Mouse (Mus musculus): ENCODE measurements around the gene Cox5b. TPM values are rescaled to one million over a fixed set of nuclear protein-coding genes. Genes with fewer than 3 reads are reported as not detected.

The Cox5b gene
- 577 and 626 TPM in 2 replicates for polyA plus RNA-seq (2015; fragmentation: Nextera tagmentation; extraction: Ambion mirVana)

DNA sequence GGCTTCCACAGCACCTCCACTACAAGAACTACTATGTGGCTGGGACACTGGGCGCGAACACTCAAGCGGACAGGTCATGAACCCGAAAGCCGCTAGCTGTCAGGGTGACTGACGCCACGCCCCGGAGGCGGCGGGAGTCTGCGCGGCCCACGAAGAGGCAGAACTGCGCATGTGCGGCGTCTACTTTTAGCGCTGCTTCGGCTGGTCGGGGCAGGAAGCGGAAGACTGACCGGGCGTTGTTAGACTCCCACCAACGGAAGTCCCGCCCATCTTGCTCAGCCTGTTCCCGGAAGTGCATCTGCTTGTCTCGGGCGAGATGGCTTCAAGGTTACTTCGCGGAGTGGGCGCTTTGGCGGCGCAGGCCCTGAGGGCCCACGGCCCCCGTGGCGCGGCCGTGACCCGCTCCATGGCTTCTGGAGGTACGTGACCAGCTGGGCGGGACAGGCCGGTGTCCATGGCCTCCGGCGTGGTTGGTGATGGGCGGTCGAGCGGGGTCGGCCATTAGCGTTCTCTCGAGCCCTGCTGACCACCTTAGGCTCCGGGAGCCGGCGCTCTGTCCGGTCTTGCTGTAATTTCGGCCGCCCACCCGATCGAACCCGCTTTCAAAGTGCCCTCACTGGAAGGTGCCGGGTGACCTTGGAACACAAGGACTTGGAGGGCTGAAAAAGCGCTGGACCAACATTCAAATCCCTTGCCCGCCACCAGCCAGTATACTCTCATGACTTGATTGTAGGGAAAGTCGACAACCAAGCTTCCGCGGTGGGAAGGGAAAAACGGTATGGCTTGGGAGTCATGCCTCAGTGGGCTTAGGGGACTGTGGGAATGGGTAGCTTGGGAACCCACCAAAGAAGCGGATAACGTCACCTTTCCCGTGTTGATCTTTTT is at the start of gene Cox5b:
TSS of gene Cox5b (plus strand) at position 179 of the 885 bp plus-strand sequence.
- peak within 1 kb of the TSS; percentile 89 for H3K4me2 ChIP-seq (ENCODE audit: low read length)
- under 1% methylated on average over 67 of the region's 68 CpGs for WGBS
- H3K9ac ChIP-seq (ENCODE audit: low read depth, low read length) = peak within 1 kb of the TSS; percentile 88
- H3K27me3 ChIP-seq (ENCODE audit: control insufficient read depth, insufficient read depth, low read depth, low read length) = no peaks in the 10 kb centered on the region
- peaks cover 13% of the 10 kb centered on the region for H3K4me1 ChIP-seq (ENCODE audit: control insufficient read depth, insufficient read depth, low read length)
- H3K27ac ChIP-seq (ENCODE audit: low read length) = peak within 1 kb of the TSS; percentile 60
- peak within 1 kb of the TSS; percentile 85 for H3K4me3 ChIP-seq (ENCODE audit: low read depth, low read length)
- ATAC-seq = peak; percentile 96
- no peaks in the 10 kb centered on the region for H3K9me3 ChIP-seq (replicated peaks; ENCODE audit: control insufficient read depth, low read length, poor library complexity, severe bottlenecking)
- peaks cover 7% of the 10 kb centered on the region; the same call in 1 of the 2 replicates for H3K36me3 ChIP-seq (ENCODE audit: control insufficient read depth, insufficient read depth, low read length)

DNA sequence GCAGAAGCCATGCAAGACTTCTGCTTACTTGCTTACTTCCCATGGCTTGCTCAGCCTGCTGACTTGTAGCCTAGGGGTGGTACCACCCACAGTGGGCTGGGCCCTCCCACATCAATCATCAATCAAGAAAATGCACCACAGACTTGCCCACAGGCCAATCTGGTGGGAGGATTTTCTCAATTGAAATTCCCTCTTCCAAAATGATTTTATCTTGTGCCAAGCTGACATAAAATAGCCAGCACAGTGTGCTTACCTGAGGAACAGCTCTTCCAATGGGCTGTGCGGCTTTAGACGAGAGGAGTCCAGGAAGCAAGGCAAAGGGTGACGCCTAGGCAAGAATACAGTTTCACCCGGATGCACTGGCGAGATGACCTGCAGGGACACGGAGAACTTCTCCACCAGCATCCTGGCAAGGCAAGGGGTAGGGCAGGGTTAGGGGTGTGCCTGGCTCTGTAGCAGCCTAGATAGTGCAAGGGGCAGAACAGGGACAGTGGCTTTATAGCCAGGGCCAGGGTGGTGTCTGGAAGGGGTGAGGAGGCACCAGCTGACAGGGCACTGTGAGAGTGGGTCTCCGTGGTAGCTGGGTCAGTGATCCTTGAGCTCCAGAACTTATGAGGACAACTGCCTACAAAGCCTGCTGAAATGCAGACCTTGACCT is 47.2 kb upstream of the Cox5b start:
- no peak overlapping the region for H3K27ac ChIP-seq (ENCODE audit: low read length)
- H3K9ac ChIP-seq (ENCODE audit: low read depth, low read length) = no peak overlapping the region
- no peak for ATAC-seq
- H3K9me3 ChIP-seq (replicated peaks; ENCODE audit: control insufficient read depth, low read length, poor library complexity, severe bottlenecking) = no peaks in the 10 kb centered on the region
- H3K4me1 ChIP-seq (ENCODE audit: control insufficient read depth, insufficient read depth, low read length) = no peaks in the 10 kb centered on the region
- H3K4me3 ChIP-seq (ENCODE audit: low read depth, low read length) = no peak overlapping the region
- H3K27me3 ChIP-seq (ENCODE audit: control insufficient read depth, insufficient read depth, low read depth, low read length) = no peaks in the 10 kb centered on the region
- WGBS = 94% methylated on average over 7 of the region's 7 CpGs
- H3K36me3 ChIP-seq (ENCODE audit: control insufficient read depth, insufficient read depth, low read length) = no peaks in the 10 kb centered on the region
- H3K4me2 ChIP-seq (ENCODE audit: low read length) = no peak overlapping the region

DNA sequence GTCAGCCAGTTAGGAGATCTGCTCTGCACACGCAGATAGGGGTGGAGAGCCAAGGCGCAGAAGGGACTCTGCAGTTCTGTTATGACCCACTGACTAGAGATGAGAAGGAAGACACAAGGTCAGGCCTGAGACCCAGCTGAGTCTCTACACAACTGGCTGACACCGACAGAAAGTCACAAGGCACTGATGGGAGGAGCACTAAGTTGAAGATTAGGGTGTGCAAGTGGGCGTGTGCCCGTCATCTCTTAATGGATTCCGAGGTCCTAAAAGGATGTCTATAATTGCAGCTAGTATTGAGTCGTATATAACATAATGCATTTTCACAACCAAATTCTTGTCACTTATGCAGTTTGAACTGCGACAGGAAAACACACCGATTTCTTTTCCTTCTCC is 46.6 kb upstream of the Cox5b start:
- no peak for ATAC-seq
- WGBS = 89% methylated on average over 9 of the region's 9 CpGs

DNA sequence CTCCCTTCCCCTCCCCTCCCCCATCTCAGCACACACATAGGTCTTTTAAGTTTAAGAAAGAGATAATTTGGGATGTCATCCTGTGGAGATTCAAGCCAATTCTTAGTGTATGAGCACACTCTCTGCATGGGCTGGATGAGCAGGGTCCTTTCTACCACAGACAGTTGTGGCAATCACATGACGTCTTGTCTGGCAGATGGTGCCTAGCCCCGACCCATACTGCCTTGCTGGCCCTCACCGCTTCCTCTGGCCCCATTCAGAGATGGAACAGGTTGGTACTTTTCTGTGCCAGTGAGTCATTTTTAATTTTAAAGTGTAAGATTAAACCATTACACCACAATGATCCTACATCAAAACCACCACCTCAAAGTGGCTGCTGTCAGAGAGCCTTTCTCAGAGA is 45.0 kb upstream of the Cox5b start:
- Histone ChIP-seq H3K36me3 (ENCODE audit: control insufficient read depth, insufficient read depth, low read length) (no peaks in the 10 kb centered on the region), H3K9me3 (replicated peaks; ENCODE audit: control insufficient read depth, low read length, poor library complexity, severe bottlenecking) (no peaks in the 10 kb centered on the region), H3K27me3 (ENCODE audit: control insufficient read depth, insufficient read depth, low read depth, low read length) (no peaks in the 10 kb centered on the region), H3K4me1 (ENCODE audit: control insufficient read depth, insufficient read depth, low read length) (no peaks in the 10 kb centered on the region), H3K9ac (ENCODE audit: low read depth, low read length) (no peak overlapping the region), H3K4me3 (ENCODE audit: low read depth, low read length) (no peak overlapping the region), H3K4me2 (ENCODE audit: low read length) (no peak overlapping the region), H3K27ac (ENCODE audit: low read length) (no peak overlapping the region)
- ATAC-seq = no peak
- 62% methylated on average over 3 of the region's 3 CpGs for WGBS

More for the DNA sequence above, 46.6 kb upstream of the Cox5b start:
- no peak overlapping the region for H3K27ac ChIP-seq (ENCODE audit: low read length)
- no peak overlapping the region for H3K9ac ChIP-seq (ENCODE audit: low read depth, low read length)
- no peaks in the 10 kb centered on the region for H3K27me3 ChIP-seq (ENCODE audit: control insufficient read depth, insufficient read depth, low read depth, low read length)
- H3K36me3 ChIP-seq (ENCODE audit: control insufficient read depth, insufficient read depth, low read length) = no peaks in the 10 kb centered on the region
- no peaks in the 10 kb centered on the region for H3K4me1 ChIP-seq (ENCODE audit: control insufficient read depth, insufficient read depth, low read length)
- H3K4me3 ChIP-seq (ENCODE audit: low read depth, low read length) = no peak overlapping the region
- no peaks in the 10 kb centered on the region for H3K9me3 ChIP-seq (replicated peaks; ENCODE audit: control insufficient read depth, low read length, poor library complexity, severe bottlenecking)
- H3K4me2 ChIP-seq (ENCODE audit: low read length) = no peak overlapping the region

DNA sequence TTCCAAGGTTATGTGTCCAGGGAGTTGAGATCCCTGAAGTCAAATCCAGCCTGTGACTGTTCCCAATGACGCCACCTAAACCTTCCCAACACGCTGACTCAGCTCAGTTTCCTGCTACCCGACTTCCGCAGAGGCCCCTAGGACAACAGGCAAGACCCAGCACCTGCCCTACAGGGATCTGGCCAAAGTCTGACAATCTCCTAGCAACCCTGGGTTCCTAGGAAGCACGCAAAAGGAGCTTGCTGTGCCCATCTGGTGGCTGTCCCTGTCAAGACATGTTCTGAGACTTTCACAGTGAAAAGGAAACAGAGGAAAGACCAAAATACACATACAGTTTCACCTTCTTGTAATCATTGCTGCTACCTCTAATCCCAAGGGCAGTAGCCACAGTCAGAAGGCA is 43.6 kb upstream of the Cox5b start:
- 54% methylated on average over 5 of the region's 5 CpGs for WGBS
- Histone ChIP-seq H3K9ac (ENCODE audit: low read depth, low read length) (no peak overlapping the region), H3K9me3 (replicated peaks; ENCODE audit: control insufficient read depth, low read length, poor library complexity, severe bottlenecking) (no peaks in the 10 kb centered on the region), H3K4me1 (ENCODE audit: control insufficient read depth, insufficient read depth, low read length) (no peaks in the 10 kb centered on the region), H3K4me2 (ENCODE audit: low read length) (no peak overlapping the region), H3K4me3 (ENCODE audit: low read depth, low read length) (no peak overlapping the region), H3K27me3 (ENCODE audit: control insufficient read depth, insufficient read depth, low read depth, low read length) (no peaks in the 10 kb centered on the region), H3K36me3 (ENCODE audit: control insufficient read depth, insufficient read depth, low read length) (no peaks in the 10 kb centered on the region), H3K27ac (ENCODE audit: low read length) (no peak overlapping the region)
- no peak for ATAC-seq

DNA sequence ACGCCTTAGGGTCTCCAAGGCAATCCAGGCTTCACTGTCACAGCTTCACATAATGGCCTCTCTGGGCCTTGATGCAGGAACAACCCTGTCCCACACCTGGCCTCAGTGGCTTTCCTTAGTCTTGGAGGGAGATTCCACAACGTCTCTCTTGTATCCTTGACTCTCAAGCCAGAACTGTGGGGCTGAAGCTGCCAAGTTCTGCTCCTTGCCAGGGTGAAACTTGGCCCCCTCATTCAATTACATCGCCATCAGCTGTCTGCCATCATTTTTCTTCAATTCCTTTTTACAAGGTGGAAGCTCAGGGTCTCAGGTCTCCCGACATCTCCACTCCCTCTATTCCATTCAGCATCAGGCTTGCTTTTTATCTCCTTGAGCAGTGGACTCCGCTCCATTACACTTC is 36.2 kb upstream of the Cox5b start:
- Histone ChIP-seq H3K27me3 (ENCODE audit: control insufficient read depth, insufficient read depth, low read depth, low read length) (no peaks in the 10 kb centered on the region), H3K9me3 (replicated peaks; ENCODE audit: control insufficient read depth, low read length, poor library complexity, severe bottlenecking) (no peaks in the 10 kb centered on the region), H3K36me3 (ENCODE audit: control insufficient read depth, insufficient read depth, low read length) (no peaks in the 10 kb centered on the region), H3K4me1 (ENCODE audit: control insufficient read depth, insufficient read depth, low read length) (no peaks in the 10 kb centered on the region), H3K4me3 (ENCODE audit: low read depth, low read length) (no peak overlapping the region), H3K27ac (ENCODE audit: low read length) (no peak overlapping the region), H3K9ac (ENCODE audit: low read depth, low read length) (no peak overlapping the region), H3K4me2 (ENCODE audit: low read length) (no peak overlapping the region)
- no peak for ATAC-seq
- 90% methylated on average over 5 of the region's 5 CpGs for WGBS

DNA sequence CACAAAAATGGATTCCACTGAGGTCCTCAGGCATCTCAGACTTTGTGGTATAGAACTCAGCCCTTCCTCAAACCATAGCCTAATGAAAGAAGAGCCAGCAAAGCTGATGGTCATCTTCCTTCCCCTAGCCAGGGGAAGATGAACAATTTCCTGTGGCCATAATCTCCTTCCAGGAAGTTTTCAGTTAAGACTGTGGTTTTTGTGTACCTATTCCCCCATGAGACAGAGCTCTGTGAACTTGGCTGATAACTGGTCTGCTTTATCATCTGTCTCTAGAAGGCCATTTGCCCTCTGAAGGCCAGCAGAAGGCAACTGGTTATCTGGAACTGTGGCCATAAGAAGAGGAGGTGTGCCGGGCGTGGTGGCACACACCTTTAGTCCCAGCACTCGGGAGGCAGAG is 35.0 kb upstream of the Cox5b start:
- ATAC-seq = no peak

DNA sequence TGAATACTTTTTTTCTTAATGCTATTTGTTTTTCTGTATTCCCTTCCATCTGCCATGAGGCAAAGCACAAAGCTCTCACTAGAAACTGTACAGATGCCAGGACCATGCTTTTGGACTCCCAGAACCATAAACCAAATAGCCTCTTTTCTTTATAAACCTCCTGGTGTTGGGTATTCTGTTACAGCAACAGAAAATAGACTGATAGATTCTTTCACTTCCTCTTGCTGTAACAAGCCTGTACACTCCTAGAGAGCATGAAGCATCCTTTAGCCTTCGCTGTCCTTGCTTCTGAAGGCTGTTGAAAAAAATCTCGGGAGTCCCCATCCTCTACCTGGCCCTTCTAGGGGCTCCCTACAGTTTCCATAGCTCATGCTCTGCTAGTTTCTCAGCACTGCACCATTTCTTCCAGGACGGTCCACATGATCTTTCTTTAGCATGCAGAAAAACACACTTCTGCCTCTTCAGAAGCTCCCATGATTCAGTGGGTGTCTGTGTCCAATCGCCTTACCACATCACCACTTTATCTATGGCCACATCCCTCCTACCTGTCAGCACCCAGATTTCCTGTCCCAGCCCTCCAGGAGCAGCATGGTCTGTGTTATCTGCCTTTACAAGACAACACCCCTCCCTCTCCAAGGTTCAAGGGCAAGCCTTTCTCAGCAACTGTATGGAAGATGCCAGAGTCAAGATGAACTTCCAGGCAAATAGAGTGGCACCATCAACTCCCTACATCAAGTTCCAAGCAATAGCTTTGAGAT is 33.4 kb upstream of the Cox5b start:
- ATAC-seq = no peak
- Histone ChIP-seq H3K9me3 (replicated peaks; ENCODE audit: control insufficient read depth, low read length, poor library complexity, severe bottlenecking) (no peaks in the 10 kb centered on the region), H3K27me3 (ENCODE audit: control insufficient read depth, insufficient read depth, low read depth, low read length) (no peaks in the 10 kb centered on the region), H3K4me3 (ENCODE audit: low read depth, low read length) (no peak overlapping the region), H3K36me3 (ENCODE audit: control insufficient read depth, insufficient read depth, low read length) (no peaks in the 10 kb centered on the region), H3K9ac (ENCODE audit: low read depth, low read length) (no peak overlapping the region), H3K4me2 (ENCODE audit: low read length) (no peak overlapping the region), H3K27ac (ENCODE audit: low read length) (no peak overlapping the region), H3K4me1 (ENCODE audit: control insufficient read depth, insufficient read depth, low read length) (no peaks in the 10 kb centered on the region)
- 71% methylated on average over 4 of the region's 4 CpGs for WGBS

More for the DNA sequence above, 35.0 kb upstream of the Cox5b start:
- H3K9ac ChIP-seq (ENCODE audit: low read depth, low read length) = no peak overlapping the region
- no peak overlapping the region for H3K4me3 ChIP-seq (ENCODE audit: low read depth, low read length)
- no peaks in the 10 kb centered on the region for H3K36me3 ChIP-seq (ENCODE audit: control insufficient read depth, insufficient read depth, low read length)
- 90% methylated on average over 3 of the region's 3 CpGs for WGBS
- no peaks in the 10 kb centered on the region for H3K4me1 ChIP-seq (ENCODE audit: control insufficient read depth, insufficient read depth, low read length)
- no peak overlapping the region for H3K27ac ChIP-seq (ENCODE audit: low read length)
- H3K4me2 ChIP-seq (ENCODE audit: low read length) = no peak overlapping the region
- H3K9me3 ChIP-seq (replicated peaks; ENCODE audit: control insufficient read depth, low read length, poor library complexity, severe bottlenecking) = no peaks in the 10 kb centered on the region
- H3K27me3 ChIP-seq (ENCODE audit: control insufficient read depth, insufficient read depth, low read depth, low read length) = no peaks in the 10 kb centered on the region
